Mouse (Mus musculus) frontal cortex, postnatal 10 days (tissue): Measurements from ENCODE around the gene Mrpl37.

Experiments used
- DNase-seq, 2 experiments: peaks; one replicate each; pipeline ENCODE4 v3.0.0; 2022; ENCODE audit warnings: low spot score in 2 of 2, mixed read lengths in 1 of 2

Gene Mrpl37

GRCm38 (mm10) chr4:107067151-107067840 lies 628 bp upstream of the Mrpl37 start:
- peak in 1 of 2 experiments; percentile 36 for DNase-seq

DNA sequence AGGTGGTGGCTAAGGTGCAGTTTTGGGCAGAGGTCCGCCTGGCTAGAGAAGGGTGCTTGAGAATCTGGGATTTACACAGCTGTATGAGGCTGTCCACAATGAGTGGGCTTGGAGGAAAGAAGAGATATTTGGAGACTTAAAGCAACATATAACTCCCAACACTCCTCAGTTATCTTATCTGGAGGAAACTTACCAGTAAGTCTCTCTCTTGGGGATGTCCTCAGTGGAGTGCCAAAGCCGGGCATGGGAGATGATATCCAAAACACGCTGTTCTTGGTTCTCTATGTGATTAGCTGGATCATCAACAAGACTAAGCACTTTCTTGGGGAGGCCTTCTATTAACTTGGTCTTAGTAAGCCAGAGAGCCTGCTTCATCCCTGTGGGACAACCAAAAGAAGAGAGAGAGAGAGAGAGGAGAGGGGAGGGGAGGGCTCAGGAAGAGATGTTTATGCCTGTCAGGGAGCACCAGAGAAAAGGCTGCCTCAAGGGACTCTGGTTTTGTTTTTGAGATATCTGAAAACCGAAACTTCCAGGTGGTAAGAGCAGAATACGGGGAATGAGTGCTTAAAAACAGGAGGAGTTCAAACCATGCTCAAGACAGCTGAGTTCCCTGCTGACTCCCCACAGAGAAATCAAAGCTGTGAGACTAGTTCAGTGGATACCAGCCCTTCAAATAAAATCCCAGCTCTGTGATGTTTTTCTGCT lies 2.1 kb downstream of the Mrpl37 start:
- no peak for DNase-seq

GRCm38 (mm10) chr4:107063214-107063613 lies 3.5 kb downstream of the Mrpl37 start:
- no peak for DNase-seq

DNA sequence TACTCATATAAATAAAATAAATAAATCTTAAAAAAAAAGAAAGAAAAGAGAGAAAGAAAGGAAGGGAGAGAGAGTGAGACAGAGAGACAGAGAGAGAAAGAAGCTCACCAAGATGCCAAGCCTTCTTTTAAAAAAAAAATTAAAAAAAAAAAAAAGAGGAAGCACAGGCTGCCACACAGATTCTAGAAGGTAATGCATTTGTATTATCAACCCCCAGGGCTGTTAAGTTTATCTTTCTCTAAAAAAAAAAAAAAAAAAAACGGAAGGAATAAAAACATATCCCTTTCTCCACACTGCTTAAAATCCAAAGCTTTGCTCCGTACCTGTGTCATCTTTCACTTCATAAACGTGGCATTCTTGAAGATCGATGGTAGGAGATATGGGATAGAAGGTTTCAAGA lies 5.1 kb downstream of the Mrpl37 start:
- no peak for DNase-seq

- no peak for DNase-seq
Measured at GRCm38 (mm10) chr4:107058781-107059180, 7.9 kb downstream of the Mrpl37 start.

DNA sequence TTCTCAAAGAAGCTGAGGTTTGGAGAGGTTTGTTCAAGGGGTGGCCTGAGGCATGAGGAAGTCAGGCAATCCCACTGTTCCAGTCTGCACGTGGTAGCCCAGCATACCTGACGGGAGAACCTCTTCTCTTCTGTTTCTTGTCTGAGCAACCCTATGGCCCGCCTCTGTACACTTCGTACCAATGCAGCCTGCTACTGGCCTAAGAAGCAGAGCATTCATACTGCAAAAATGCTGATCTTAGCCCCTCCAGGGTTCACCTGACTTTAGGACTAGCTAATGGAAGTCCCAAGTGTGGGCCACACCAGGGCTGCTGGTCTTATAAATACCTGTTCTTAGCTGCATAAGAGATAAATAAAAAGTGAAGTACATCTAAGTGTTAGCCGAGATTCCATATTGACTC lies 8.3 kb downstream of the Mrpl37 start:
- no peak for DNase-seq

DNA sequence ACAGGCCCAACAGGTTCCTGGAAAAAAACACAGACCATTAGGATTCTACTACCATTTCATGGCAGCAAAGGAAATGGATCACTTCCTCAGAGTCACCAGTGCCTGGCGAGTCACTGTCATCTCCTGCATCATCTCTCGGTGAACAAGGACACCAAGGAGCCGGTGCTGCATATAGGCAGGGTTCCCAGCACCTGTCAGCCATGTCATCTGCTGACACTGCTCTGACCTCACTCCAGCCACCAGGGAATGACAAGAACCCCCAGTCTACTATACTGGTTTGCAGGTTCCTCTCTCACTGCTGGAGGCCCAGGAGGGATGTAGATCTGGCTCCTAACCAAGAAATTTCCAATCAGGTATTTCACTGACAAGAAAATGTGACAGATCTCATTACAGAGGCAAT lies 10.6 kb downstream of the Mrpl37 start:
- DNase-seq, result no peak

DNA sequence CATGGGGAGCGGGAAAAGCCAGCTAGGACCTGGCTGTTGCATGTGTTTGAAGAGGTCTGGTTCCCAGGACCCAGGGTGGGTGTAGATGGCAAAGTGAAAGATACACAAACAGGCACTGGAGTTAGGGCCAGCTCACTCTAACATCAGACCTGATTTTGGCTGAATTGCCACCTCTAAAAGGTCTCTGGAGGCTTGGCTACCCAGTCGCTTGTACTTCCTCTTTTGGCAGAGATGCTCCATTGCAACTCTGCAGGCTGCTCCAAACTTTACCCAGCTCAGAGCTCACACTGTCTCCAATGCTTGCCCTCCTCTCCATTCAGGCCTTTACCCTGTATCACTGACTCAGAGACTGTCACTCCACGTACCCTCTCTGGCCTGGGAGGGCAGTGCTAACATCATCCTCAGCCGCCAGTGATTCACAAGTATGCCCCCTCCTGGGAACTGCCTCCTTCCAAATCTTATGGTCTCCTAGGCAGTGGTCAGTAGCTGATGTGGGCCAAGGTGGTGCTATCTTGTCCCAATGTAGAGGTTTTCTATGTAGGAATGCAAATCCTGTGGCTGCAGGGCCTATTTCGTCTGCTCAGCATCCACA lies 13.6 kb downstream of the Mrpl37 start:
- DNase-seq, result no peak

- DNase-seq, result no peak
Measured at GRCm38 (mm10) chr4:107051889-107052288, 14.8 kb downstream of the Mrpl37 start.

GRCm38 (mm10) chr4:107048568-107049162 lies 18.0 kb downstream of the Mrpl37 start:
- peak; percentile 40 to 48 for DNase-seq

DNA sequence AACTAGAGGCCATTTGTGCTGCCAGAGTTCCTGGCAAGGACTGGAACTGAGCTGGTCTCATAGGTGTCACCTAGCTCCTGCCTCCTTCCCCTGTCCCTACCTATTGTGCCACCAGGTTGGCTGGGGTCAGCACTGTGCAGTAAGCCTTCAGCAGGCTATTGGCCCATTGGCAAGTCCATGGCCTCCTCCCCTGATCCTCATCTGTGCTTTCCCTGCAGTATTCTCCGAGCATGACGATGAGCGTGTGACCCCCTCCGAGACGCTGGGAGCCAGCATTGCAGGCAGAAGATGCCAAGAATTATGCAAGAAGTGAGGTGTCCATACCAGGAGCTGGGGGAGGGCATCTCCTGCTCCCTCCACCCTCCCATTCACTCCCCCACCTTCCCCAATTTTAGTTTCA lies 18.9 kb downstream of the Mrpl37 start:
- no peak for DNase-seq

GRCm38 (mm10) chr4:107045188-107045587 lies 21.5 kb downstream of the Mrpl37 start:
- no peak for DNase-seq

- no peak for DNase-seq
Measured at GRCm38 (mm10) chr4:107042304-107042703, 24.4 kb downstream of the Mrpl37 start.

DNA sequence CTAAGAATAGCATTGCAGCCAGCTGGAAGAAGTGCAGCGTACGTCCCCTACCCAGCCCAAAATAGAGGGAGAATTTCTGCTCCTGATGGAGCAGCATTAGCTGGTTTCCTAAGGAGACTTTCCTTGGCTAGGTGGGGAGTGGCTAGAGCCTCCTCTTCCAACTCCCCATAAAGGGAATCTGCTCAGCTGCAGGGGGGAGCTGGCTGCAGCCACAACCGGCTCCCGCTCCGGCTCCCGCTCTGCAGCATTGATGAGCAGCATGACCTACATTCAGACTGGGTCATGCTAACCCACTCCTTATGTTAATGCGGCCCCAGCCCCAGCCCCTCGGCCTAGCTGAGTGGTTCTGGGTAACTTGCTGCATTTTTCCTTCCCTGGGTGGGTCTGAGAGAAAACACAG lies 27.4 kb downstream of the Mrpl37 start:
- DNase-seq, result no peak

GRCm38 (mm10) chr4:107038303-107038702 lies 28.4 kb downstream of the Mrpl37 start:
- no peak for DNase-seq

DNA sequence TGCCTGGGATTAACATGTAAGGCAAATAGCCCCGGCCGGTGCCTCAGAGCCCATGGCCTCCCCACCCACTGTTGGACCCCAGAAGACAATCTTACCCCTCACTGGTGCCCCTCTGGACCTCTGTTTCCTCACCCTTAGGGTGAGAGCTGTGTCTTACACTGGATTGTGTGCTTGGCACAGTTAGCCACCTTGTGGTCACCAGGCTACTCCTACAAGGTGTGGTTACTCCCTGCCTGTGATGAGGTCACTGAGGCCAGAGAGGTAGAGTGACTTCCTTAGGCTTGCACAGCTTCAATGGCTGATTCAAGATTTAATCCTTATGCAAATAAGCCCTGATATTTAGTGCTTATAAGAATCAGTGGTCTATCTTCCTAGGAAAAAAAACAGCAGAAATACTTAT lies 29.7 kb downstream of the Mrpl37 start:
- DNase-seq, result no peak

DNA sequence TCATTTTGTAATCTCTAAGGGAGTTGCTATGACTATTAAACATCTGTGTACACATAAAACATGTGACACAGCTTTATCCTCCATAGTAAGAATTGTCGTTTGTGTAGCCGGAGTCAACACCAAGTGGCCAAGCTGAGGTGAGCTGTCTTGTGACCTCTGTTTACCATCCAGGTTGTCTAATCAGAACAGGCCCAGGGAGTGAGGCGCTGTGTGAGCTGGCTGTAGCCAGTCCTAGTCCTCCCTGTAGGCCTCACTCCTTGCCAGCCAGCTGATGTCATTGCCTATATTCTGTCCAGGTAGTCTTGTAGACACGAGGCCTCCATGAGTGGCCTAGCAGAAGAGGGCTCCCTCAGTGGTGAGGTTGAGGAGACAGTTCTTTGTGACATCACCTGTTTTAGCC lies 31.0 kb downstream of the Mrpl37 start:
- DNase-seq, result no peak

- DNase-seq, result no peak
Measured at GRCm38 (mm10) chr4:107026451-107026850, 40.2 kb downstream of the Mrpl37 start.

DNA sequence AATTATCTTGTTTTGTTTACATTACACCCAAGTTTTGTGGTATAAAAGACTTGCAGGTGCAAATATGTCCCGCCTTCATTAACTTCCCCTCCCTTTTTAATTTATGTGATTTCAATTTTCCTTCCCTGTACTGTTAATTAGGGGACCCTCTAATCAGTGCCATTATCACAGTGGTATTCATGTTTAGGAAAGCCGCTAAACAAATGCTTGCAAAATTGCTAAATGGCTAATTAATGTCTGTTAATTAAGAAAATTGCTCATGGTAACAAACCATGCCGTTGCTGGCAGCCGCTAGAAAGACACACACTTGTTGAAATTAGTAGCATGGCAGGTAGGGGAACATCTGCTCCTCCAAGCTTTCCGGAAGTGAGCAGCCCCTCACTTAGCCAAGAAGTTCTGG lies 41.3 kb downstream of the Mrpl37 start:
- DNase-seq, result no peak

DNA sequence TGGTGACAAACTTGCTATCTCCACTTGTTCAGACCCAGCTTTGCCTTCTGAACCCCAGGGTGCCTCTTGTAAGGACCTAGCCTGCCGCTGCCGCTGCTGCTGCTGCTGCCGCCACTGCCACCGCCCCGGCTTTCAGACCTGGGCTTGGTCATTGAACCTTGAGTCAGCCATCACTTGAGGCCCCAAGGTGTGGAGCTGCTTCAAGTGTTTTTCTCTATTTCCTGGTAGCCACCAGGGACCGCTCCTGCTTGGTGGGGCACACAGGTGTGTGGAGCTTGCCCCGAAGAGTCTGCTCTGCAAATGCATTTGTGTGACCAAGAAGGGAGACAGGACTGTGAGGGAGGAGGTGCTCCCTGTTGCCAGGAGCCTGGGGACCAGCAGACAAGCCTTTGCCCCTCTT lies 41.8 kb downstream of the Mrpl37 start:
- DNase-seq, result no peak

GRCm38 (mm10) chr4:107021464-107021863 lies 45.2 kb downstream of the Mrpl37 start:
- DNase-seq, result no peak

GRCm38 (mm10) chr4:107020287-107021000 lies 46.2 kb downstream of the Mrpl37 start:
- no peak for DNase-seq
